Mouse (Mus musculus) neural tube, embryonic 11.5 days (tissue): ENCODE measurements around the gene Pkig. TPM values are rescaled to one million over a fixed set of nuclear protein-coding genes. Genes with fewer than 3 reads are reported as not detected.

Experiments used
- ATAC-seq: fragments of 200-750 bp; cut with Nextera tagmentation; 2 replicates; pipeline ENCODE4 v1.8.0; 2017; ENCODE audit warnings: moderate number of reproducible peaks, mild to moderate bottlenecking, moderate TSS enrichment, moderate library complexity; ENCODE audit not compliant: insufficient read depth, low FRiP score, low TSS enrichment
- DNase-seq: peaks from one replicate; pipeline ENCODE4 v3.0.0-alpha.2; 2015; ENCODE audit warnings: low spot score
- H3K27ac ChIP-seq: fragments of 300-500 bp; sonication (generic); 2 replicates; pipeline ENCODE4 v1.5.1; 2014; ENCODE audit warnings: low read depth, mild to moderate bottlenecking, low read length
- H3K27me3 ChIP-seq: fragments of 300-500 bp; sonication (generic); 2 replicates; pipeline ENCODE4 v1.6.1; 2014; ENCODE audit warnings: mild to moderate bottlenecking, low read length, mixed read lengths; ENCODE audit not compliant: control insufficient read depth, insufficient read depth
- H3K36me3 ChIP-seq: fragments of 300-500 bp; sonication (generic); 2 replicates; pipeline ENCODE4 v1.6.1; 2014; ENCODE audit warnings: mild to moderate bottlenecking, low read length, moderate library complexity, mixed read lengths; ENCODE audit not compliant: control insufficient read depth, insufficient read depth
- H3K4me1 ChIP-seq: fragments of 300-500 bp; sonication (generic); 2 replicates; pipeline ENCODE4 v1.6.1; 2014; ENCODE audit warnings: low read length, mixed read lengths; ENCODE audit not compliant: control insufficient read depth, insufficient read depth
- H3K4me2 ChIP-seq: fragments of 300-500 bp; sonication (generic); 2 replicates; pipeline ENCODE4 v1.6.1; 2014; ENCODE audit warnings: low read depth, mild to moderate bottlenecking, moderate library complexity
- H3K4me3 ChIP-seq: fragments of 300-500 bp; sonication (generic); 2 replicates; pipeline ENCODE4 v1.5.1; 2014; ENCODE audit warnings: low read depth, low read length
- H3K9ac ChIP-seq: fragments of 300-500 bp; sonication (generic); 2 replicates; pipeline ENCODE4 v1.6.1; 2014; ENCODE audit warnings: mild to moderate bottlenecking, low read length
- H3K9me3 ChIP-seq: fragments of 300-500 bp; sonication (generic); 2 replicates; pipeline ENCODE4 v1.6.1; 2016; ENCODE audit warnings: low read length; ENCODE audit not compliant: control insufficient read depth
- WGBS: fragments of 180-500 bp; shearing (Covaris S2); extraction: QIAGEN DNeasy Blood & Tissue Kit; methylation state at CpG from one replicate; pipeline ENCODE4 v1.1.7; 2014; 5-methylcytosine and 5-hydroxymethylcytosine counted together
- polyA plus RNA-seq: library from polyadenylated mRNA; unstranded; fragments of >200 nt; fragmentation: Nextera tagmentation; extraction: Ambion mirVana; gene quantifications from 2 replicates; pipeline ENCODE4 v1.2.1, GENCODE M21; 2014

The Pkig gene
- polyA plus RNA-seq, 1 experiment from 2014 or later = 130 TPM

GRCm38 (mm10) chr2:163640493-163640892 is 17.7 kb upstream of the Pkig start:
- Histone ChIP-seq H3K9ac (no peak overlapping the region), H3K27me3 (no peaks in the 10 kb centered on the region), H3K4me1 (peaks cover 4% of the 10 kb centered on the region; the same call in 1 of the 2 replicates), H3K4me2 (no peak overlapping the region), H3K36me3 (no peaks in the 10 kb centered on the region), H3K27ac (no peak overlapping the region), H3K4me3 (no peak overlapping the region), H3K9me3 (no peaks in the 10 kb centered on the region)
- DNase-seq (no peak), ATAC-seq (no peak)
- 94% methylated on average over 3 of the region's 3 CpGs for WGBS

GRCm38 (mm10) chr2:163641681-163642080 is 16.5 kb upstream of the Pkig start:
- ATAC-seq = no peak
- H3K4me3 ChIP-seq = no peak overlapping the region
- peaks cover 4% of the 10 kb centered on the region; the same call in 1 of the 2 replicates for H3K4me1 ChIP-seq
- no peaks in the 10 kb centered on the region for H3K36me3 ChIP-seq
- DNase-seq = no peak
- no peaks in the 10 kb centered on the region for H3K9me3 ChIP-seq
- H3K27ac ChIP-seq = no peak overlapping the region
- no peaks in the 10 kb centered on the region for H3K27me3 ChIP-seq
- H3K9ac ChIP-seq = no peak overlapping the region
- WGBS = 81% methylated on average over 3 of the region's 3 CpGs
- no peak overlapping the region for H3K4me2 ChIP-seq

- Histone ChIP-seq H3K36me3 (no peaks in the 10 kb centered on the region), H3K4me2 (no peak overlapping the region; the same call in 1 of the 2 replicates), H3K4me3 (no peak overlapping the region), H3K27me3 (no peaks in the 10 kb centered on the region), H3K4me1 (peaks cover 4% of the 10 kb centered on the region; the same call in 1 of the 2 replicates), H3K9me3 (no peaks in the 10 kb centered on the region), H3K9ac (no peak overlapping the region), H3K27ac (no peak overlapping the region)
- WGBS = 92% methylated on average over 30 of the region's 30 CpGs
- DNase-seq = no peak
- no peak for ATAC-seq
These were observed 15.3 kb upstream of the Pkig start for GRCm38 (mm10) chr2:163642685-163643575.

- ATAC-seq = no peak
- no peak overlapping the region for H3K9ac ChIP-seq
- no peaks in the 10 kb centered on the region for H3K9me3 ChIP-seq
- WGBS = 72% methylated on average over 2 of the region's 2 CpGs
- H3K4me3 ChIP-seq = peak overlapping the region; percentile 90
- H3K27me3 ChIP-seq = no peaks in the 10 kb centered on the region
- no peak overlapping the region for H3K27ac ChIP-seq
- H3K4me1 ChIP-seq = peaks cover 4% of the 10 kb centered on the region; the same call in 1 of the 2 replicates
- H3K36me3 ChIP-seq = no peaks in the 10 kb centered on the region
- no peak for DNase-seq
- H3K4me2 ChIP-seq = peak overlapping the region; percentile 54
These were observed 14.6 kb upstream of the Pkig start for GRCm38 (mm10) chr2:163643576-163643971.

- Histone ChIP-seq H3K27ac (peak overlapping the region; percentile 99), H3K27me3 (no peaks in the 10 kb centered on the region), H3K9ac (peak overlapping the region; percentile 93), H3K4me2 (peak overlapping the region; percentile 54), H3K9me3 (no peaks in the 10 kb centered on the region), H3K4me1 (peaks cover 4% of the 10 kb centered on the region; the same call in 1 of the 2 replicates), H3K4me3 (peak overlapping the region; percentile 90), H3K36me3 (no peaks in the 10 kb centered on the region)
- WGBS = 13% methylated on average over 4 of the region's 4 CpGs
- no peak for ATAC-seq
- no peak for DNase-seq
These were observed 14.1 kb upstream of the Pkig start for GRCm38 (mm10) chr2:163644047-163644446.

GRCm38 (mm10) chr2:163644575-163645385 is 13.4 kb upstream of the Pkig start, which contains the start of gene Serinc3:
Serinc3 (minus strand) TSS chr2:163645131.
- Histone ChIP-seq H3K27ac (peak within 1 kb of the TSS; percentile 99), H3K36me3 (no peaks in the 10 kb centered on the region), H3K4me1 (peaks cover 4% of the 10 kb centered on the region; the same call in 1 of the 2 replicates), H3K4me3 (peak within 1 kb of the TSS; percentile 90), H3K9ac (peak within 1 kb of the TSS; percentile 93), H3K4me2 (peak within 1 kb of the TSS; percentile 54), H3K9me3 (no peaks in the 10 kb centered on the region), H3K27me3 (no peaks in the 10 kb centered on the region)
- peak; percentile 100 for DNase-seq
- under 1% methylated on average over 73 of the region's 74 CpGs for WGBS
- ATAC-seq = peak; percentile 97

- no peaks in the 10 kb centered on the region for H3K9me3 ChIP-seq
- peaks cover 4% of the 10 kb centered on the region; the same call in 1 of the 2 replicates for H3K4me1 ChIP-seq
- DNase-seq = no peak
- 84% methylated on average over 11 of the region's 11 CpGs for WGBS
- no peak overlapping the region for H3K4me2 ChIP-seq
- ATAC-seq = no peak; the same call in 1 of the 2 replicates
- no peak overlapping the region for H3K4me3 ChIP-seq
- H3K27me3 ChIP-seq = no peaks in the 10 kb centered on the region
- no peak overlapping the region for H3K27ac ChIP-seq
- H3K9ac ChIP-seq = no peak overlapping the region
- no peaks in the 10 kb centered on the region for H3K36me3 ChIP-seq
These were observed 12.3 kb upstream of the Pkig start for GRCm38 (mm10) chr2:163645700-163646460.

GRCm38 (mm10) chr2:163646461-163647080 is 11.6 kb upstream of the Pkig start:
- no peak for ATAC-seq
- Histone ChIP-seq H3K27ac (no peak overlapping the region), H3K4me3 (no peak overlapping the region), H3K4me2 (no peak overlapping the region), H3K9ac (no peak overlapping the region), H3K27me3 (no peaks in the 10 kb centered on the region), H3K9me3 (no peaks in the 10 kb centered on the region), H3K36me3 (no peaks in the 10 kb centered on the region), H3K4me1 (peaks cover 4% of the 10 kb centered on the region; the same call in 1 of the 2 replicates)
- DNase-seq = no peak
- 98% methylated on average over 5 of the region's 5 CpGs for WGBS
